Mouse (Mus musculus) mouse embryonic stem cell (cell line): ENCODE results near the gene Jund.

Experiments
- in situ Hi-C, 2 experiments: fragments of 300-500 bp; cut with MboI; formaldehyde crosslinking; loops; 1 replicate in 1 of 2; 3 replicates in 1 of 2; pipeline ENCODE4 v1.14.3; 2019 to 2020; ENCODE audit warnings: low sequenced_read_pairs in 2 of 2, low pct_unique_long_range_greater_than_20kb in 1 of 2, mixed read lengths in 1 of 2; ENCODE audit not compliant: unreplicated experiment in 1 of 2

The Jund gene

GRCm38 (mm10) chr8:70696019-70696885 lies 2.5 kb upstream of the Jund start:
- in situ Hi-C loops = no loop called here

- in situ Hi-C loops = no loop called here
These were observed 1.8 kb upstream of the Jund start for GRCm38 (mm10) chr8:70696946-70697345.

- in situ Hi-C loops = no loop called here
These were observed 1.1 kb upstream of the Jund start for GRCm38 (mm10) chr8:70697366-70698250.

- in situ Hi-C loops = no loop called here
These were observed 526 bp downstream of the Jund start for GRCm38 (mm10) chr8:70699116-70699833.

GRCm38 (mm10) chr8:70699834-70700554 lies 1.2 kb downstream of the Jund start:
- in situ Hi-C loops = no loop called here

GRCm38 (mm10) chr8:70700555-70700922 lies 1.8 kb downstream of the Jund start:
- in situ Hi-C loops = no loop called here

GRCm38 (mm10) chr8:70701048-70701981 lies 2.6 kb downstream of the Jund start:
- in situ Hi-C loops = no loop called here

GRCm38 (mm10) chr8:70701982-70702841 lies 3.5 kb downstream of the Jund start:
- in situ Hi-C loops = no loop called here

- in situ Hi-C loops = no loop called here
These were observed 4.1 kb downstream of the Jund start for GRCm38 (mm10) chr8:70702842-70703182.

GRCm38 (mm10) chr8:70703287-70703686 lies 4.5 kb downstream of the Jund start, which contains the start of gene Iqcn:
Gene Iqcn, plus strand, starts transcription at chr8:70703457.
- in situ Hi-C loops = no loop called here

- in situ Hi-C loops = no loop called here
These were observed 9.5 kb downstream of the Jund start for GRCm38 (mm10) chr8:70708281-70708680.

GRCm38 (mm10) chr8:70709794-70710193 lies 11.0 kb downstream of the Jund start:
- in situ Hi-C loops = loop anchor here in 1 of 2 experiments (5.0 kb wide), 2 partner anchors 43 to 128 kb away; partner anchors contain the start of genes Arrdc2 and Rab3a

GRCm38 (mm10) chr8:70710296-70710695 lies 11.5 kb downstream of the Jund start:
- in situ Hi-C loops = loop anchor here in 1 of 2 experiments (5.0 kb wide), 2 partner anchors 42 to 127 kb away; partner anchors contain the start of genes Arrdc2 and Rab3a

GRCm38 (mm10) chr8:70711041-70711440 lies 12.3 kb downstream of the Jund start:
- in situ Hi-C loops = loop anchor here in 1 of 2 experiments (5.0 kb wide), 2 partner anchors 41 to 126 kb away; partner anchors contain the start of genes Arrdc2 and Rab3a

GRCm38 (mm10) chr8:70713991-70714390 lies 15.2 kb downstream of the Jund start:
- in situ Hi-C loops = loop anchor here in 1 of 2 experiments (5.0 kb wide), 2 partner anchors 38 to 123 kb away; partner anchors contain the start of genes Arrdc2 and Rab3a

- in situ Hi-C loops = loop anchor here in 1 of 2 experiments (5.0 kb wide), 1 partner anchor 47 kb away; the partner anchor contains the start of gene Mpv17l2
These were observed 16.3 kb downstream of the Jund start for GRCm38 (mm10) chr8:70715086-70715485.
